Mouse (Mus musculus) spleen, adult 18-20 months (tissue): ENCODE measurements at regions not wholly inside any gene's neighbourhood (a gene's known extent, or its start where the extent isn't known, plus 50 kb on each side); places are given as distances from the start of the nearest gene placed in this dataset.
"Not testable (repeated sequence)": the region's sequence is repeated elsewhere in the genome, so short reads cannot be mapped to it uniquely, and the experiment has no call there.

Source experiments
- DNase-seq, 2 experiments: peaks; one replicate each; pipeline ENCODE4 v3.0.0; 2022; ENCODE audit warnings: mixed read lengths in 2 of 2

- DNase-seq, result no peak
These were observed 754.0 kb upstream of the Slc39a10 start for GRCm38 (mm10) chr1:47646681-47647080.

GRCm38 (mm10) chr1:47606597-47606996 lies 713.9 kb upstream of the Slc39a10 start:
- no peak for DNase-seq

- no peak for DNase-seq
These were observed 711.3 kb upstream of the Slc39a10 start for GRCm38 (mm10) chr1:47603989-47604360.

GRCm38 (mm10) chr1:47603294-47603988 lies 710.8 kb upstream of the Slc39a10 start:
- DNase-seq, result no peak

GRCm38 (mm10) chr1:47593641-47594040 lies 701.0 kb upstream of the Slc39a10 start:
- DNase-seq, result not testable (repeated sequence)

- no peak for DNase-seq
These were observed 653.0 kb upstream of the Slc39a10 start for GRCm38 (mm10) chr1:47545606-47546005.

GRCm38 (mm10) chr1:47511426-47511825 lies 618.8 kb upstream of the Slc39a10 start:
- DNase-seq, result no peak

- DNase-seq, result no peak
These were observed 615.1 kb upstream of the Slc39a10 start for GRCm38 (mm10) chr1:47507801-47508200.

GRCm38 (mm10) chr1:47488581-47489204 lies 596.0 kb upstream of the Slc39a10 start:
- DNase-seq, result no peak

GRCm38 (mm10) chr1:47486087-47486486 lies 593.4 kb upstream of the Slc39a10 start:
- DNase-seq, result no peak

- no peak for DNase-seq
These were observed 586.4 kb upstream of the Slc39a10 start for GRCm38 (mm10) chr1:47479059-47479458.

- no peak for DNase-seq
These were observed 574.1 kb upstream of the Slc39a10 start for GRCm38 (mm10) chr1:47466573-47467253.

- DNase-seq, result no peak
These were observed 556.3 kb upstream of the Slc39a10 start for GRCm38 (mm10) chr1:47448737-47449489.

GRCm38 (mm10) chr1:47448070-47448469 lies 555.4 kb upstream of the Slc39a10 start:
- DNase-seq, result no peak

GRCm38 (mm10) chr1:47446021-47446420 lies 553.4 kb upstream of the Slc39a10 start:
- no peak for DNase-seq

- no peak for DNase-seq
These were observed 540.2 kb upstream of the Slc39a10 start for GRCm38 (mm10) chr1:47432829-47433228.

- DNase-seq, result no peak
These were observed 512.5 kb upstream of the Slc39a10 start for GRCm38 (mm10) chr1:47405164-47405563.

GRCm38 (mm10) chr1:47386579-47386978 lies 493.9 kb upstream of the Slc39a10 start:
- DNase-seq, result no peak

GRCm38 (mm10) chr1:47378795-47379194 lies 486.1 kb upstream of the Slc39a10 start:
- no peak for DNase-seq

GRCm38 (mm10) chr1:47339718-47340439 lies 447.2 kb upstream of the Slc39a10 start:
- no peak for DNase-seq

GRCm38 (mm10) chr1:47310572-47311075 lies 418.0 kb upstream of the Slc39a10 start:
- DNase-seq, result no peak

GRCm38 (mm10) chr1:47306961-47307360 lies 414.3 kb upstream of the Slc39a10 start:
- DNase-seq, result no peak
